Mouse (Mus musculus): ENCODE measurements around the gene Rin1. TPM values are rescaled to one million over a fixed set of nuclear protein-coding genes. Genes with fewer than 3 reads are reported as not detected.
A peak's percentile ranks its signal among the peaks of the same experiment; 100 is the strongest.

Rin1 gene
- polyA plus RNA-seq, 1 experiment, result 68.7 TPM

DNA sequence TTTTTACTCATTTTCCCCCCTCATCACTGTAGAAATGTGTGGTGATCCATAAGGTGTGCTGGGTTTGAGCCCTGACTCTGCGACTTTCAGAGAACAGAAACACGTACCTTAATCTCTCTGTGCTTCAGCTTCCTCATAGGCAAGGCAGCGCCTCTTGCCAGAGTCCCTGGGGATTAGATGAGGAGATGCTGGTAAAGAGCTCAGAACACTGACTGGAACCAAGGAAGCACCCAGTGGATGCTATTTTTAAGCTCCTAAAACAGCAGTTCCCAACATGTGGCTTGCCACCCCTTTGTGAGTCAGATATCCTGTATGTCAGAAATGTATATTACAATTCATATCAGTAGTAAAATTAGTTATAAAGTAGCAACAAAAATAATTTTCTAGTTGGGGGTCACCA, 32.1 kb upstream of the Rin1 start:
- Histone ChIP-seq H3K4me3 (ENCODE audit: insufficient read depth, low read length) (no peak overlapping the region), H3K27ac (ENCODE audit: insufficient read depth, low read length) (no peak overlapping the region)
- TF ChIP-seq POLR2A (IDR thresholded peaks at IDR 0.05; ENCODE audit: extremely low read depth, insufficient read depth, low read length) (no peak), CTCF (IDR thresholded peaks at IDR 0.05; ENCODE audit: extremely low read depth, insufficient read depth, low read length) (no peak)

GRCm38 (mm10) chr19:5021416-5021815, 28.9 kb upstream of the Rin1 start:
- no peaks in the 10 kb centered on the region for H3K4me1 ChIP-seq (ENCODE audit: control insufficient read depth, insufficient read depth, low read length)
- no peak for TF ChIP-seq POLR2A (IDR thresholded peaks at IDR 0.05; ENCODE audit: extremely low read depth, insufficient read depth, low read length)
- no peak for TF ChIP-seq CTCF (IDR thresholded peaks at IDR 0.05; ENCODE audit: extremely low read depth, insufficient read depth, low read length)
- H3K27ac ChIP-seq (ENCODE audit: insufficient read depth, low read length), result no peak overlapping the region
- H3K4me3 ChIP-seq (ENCODE audit: insufficient read depth, low read length), result no peak overlapping the region

More for the DNA sequence above, 32.1 kb upstream of the Rin1 start:
- H3K4me1 ChIP-seq (ENCODE audit: control insufficient read depth, insufficient read depth, low read length), result no peaks in the 10 kb centered on the region

GRCm38 (mm10) chr19:5023621-5024479, 26.4 kb upstream of the Rin1 start, which contains the start of gene Slc29a2:
Slc29a2 (plus strand) TSS chr19:5023860.
- Histone ChIP-seq H3K4me3 (ENCODE audit: insufficient read depth, low read length) (peak within 1 kb of the TSS; percentile 63), H3K4me1 (ENCODE audit: control insufficient read depth, insufficient read depth, low read length) (no peaks in the 10 kb centered on the region), H3K27ac (ENCODE audit: insufficient read depth, low read length) (peak within 1 kb of the TSS; percentile 75)
- TF ChIP-seq CTCF (IDR thresholded peaks at IDR 0.05; ENCODE audit: extremely low read depth, insufficient read depth, low read length) (no peak), POLR2A (IDR thresholded peaks at IDR 0.05; ENCODE audit: extremely low read depth, insufficient read depth, low read length) (peak; percentile 72; the same call in 1 of the 2 replicates)

GRCm38 (mm10) chr19:5026111-5026510, 24.2 kb upstream of the Rin1 start:
- no peak for TF ChIP-seq CTCF (IDR thresholded peaks at IDR 0.05; ENCODE audit: extremely low read depth, insufficient read depth, low read length)
- no peak for TF ChIP-seq POLR2A (IDR thresholded peaks at IDR 0.05; ENCODE audit: extremely low read depth, insufficient read depth, low read length)
- Histone ChIP-seq H3K4me3 (ENCODE audit: insufficient read depth, low read length) (no peak overlapping the region), H3K4me1 (ENCODE audit: control insufficient read depth, insufficient read depth, low read length) (no peaks in the 10 kb centered on the region), H3K27ac (ENCODE audit: insufficient read depth, low read length) (no peak overlapping the region)

- TF ChIP-seq CTCF (IDR thresholded peaks at IDR 0.05; ENCODE audit: extremely low read depth, insufficient read depth, low read length) (no peak), POLR2A (IDR thresholded peaks at IDR 0.05; ENCODE audit: extremely low read depth, insufficient read depth, low read length) (no peak)
- H3K4me3 ChIP-seq (ENCODE audit: insufficient read depth, low read length), result no peak overlapping the region
- H3K4me1 ChIP-seq (ENCODE audit: control insufficient read depth, insufficient read depth, low read length), result no peaks in the 10 kb centered on the region
- no peak overlapping the region for H3K27ac ChIP-seq (ENCODE audit: insufficient read depth, low read length)
Measured at GRCm38 (mm10) chr19:5032686-5033085, 17.6 kb upstream of the Rin1 start.

GRCm38 (mm10) chr19:5036577-5036976, 13.7 kb upstream of the Rin1 start:
- no peak for TF ChIP-seq CTCF (IDR thresholded peaks at IDR 0.05; ENCODE audit: extremely low read depth, insufficient read depth, low read length)
- no peak for TF ChIP-seq POLR2A (IDR thresholded peaks at IDR 0.05; ENCODE audit: extremely low read depth, insufficient read depth, low read length)
- H3K4me3 ChIP-seq (ENCODE audit: insufficient read depth, low read length), result no peak overlapping the region

GRCm38 (mm10) chr19:5037678-5038571, 12.4 kb upstream of the Rin1 start:
- Histone ChIP-seq H3K27ac (ENCODE audit: insufficient read depth, low read length) (no peak overlapping the region), H3K4me1 (ENCODE audit: control insufficient read depth, insufficient read depth, low read length) (no peaks in the 10 kb centered on the region), H3K4me3 (ENCODE audit: insufficient read depth, low read length) (peak overlapping the region; percentile 65)
- TF ChIP-seq CTCF (IDR thresholded peaks at IDR 0.05; ENCODE audit: extremely low read depth, insufficient read depth, low read length) (no peak), POLR2A (IDR thresholded peaks at IDR 0.05; ENCODE audit: extremely low read depth, insufficient read depth, low read length) (no peak)

More at GRCm38 (mm10) chr19:5036577-5036976, 13.7 kb upstream of the Rin1 start:
- Histone ChIP-seq H3K27ac (ENCODE audit: insufficient read depth, low read length) (no peak overlapping the region), H3K4me1 (ENCODE audit: control insufficient read depth, insufficient read depth, low read length) (no peaks in the 10 kb centered on the region)

DNA sequence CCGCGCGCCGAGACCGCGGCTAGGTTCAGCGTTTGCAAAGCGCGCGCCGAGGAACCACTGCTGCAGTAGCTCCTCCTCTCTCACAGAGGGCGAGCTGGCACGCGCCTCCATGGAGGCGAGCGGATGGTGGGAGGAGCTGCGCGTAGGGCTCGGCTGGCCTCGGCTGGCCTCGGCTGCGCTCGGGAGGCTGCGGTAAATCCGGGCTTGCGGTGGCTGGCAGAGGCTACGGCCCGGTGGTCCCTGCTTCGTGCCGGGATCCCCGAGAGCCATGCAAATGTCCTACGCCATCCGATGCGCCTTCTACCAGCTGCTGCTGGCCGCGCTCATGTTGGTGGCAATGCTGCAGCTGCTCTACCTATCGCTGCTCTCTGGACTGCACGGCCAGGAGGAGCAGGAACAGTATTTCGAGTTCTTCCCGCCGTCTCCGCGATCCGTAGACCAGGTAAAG, 11.5 kb upstream of the Rin1 start, which contains the start of the genes B4gat1 and AC124502.3:
Gene B4gat1, plus strand, starts transcription at position 118 of the 448 bp plus-strand sequence.
Gene AC124502.3, plus strand, starts transcription at position 183 of the 448 bp plus-strand sequence.
- Histone ChIP-seq H3K4me3 (ENCODE audit: insufficient read depth, low read length) (peak within 1 kb of the TSS; percentile 65), H3K27ac (ENCODE audit: insufficient read depth, low read length) (peak within 1 kb of the TSS; percentile 62), H3K4me1 (ENCODE audit: control insufficient read depth, insufficient read depth, low read length) (no peaks in the 10 kb centered on the region)
- TF ChIP-seq CTCF (IDR thresholded peaks at IDR 0.05; ENCODE audit: extremely low read depth, insufficient read depth, low read length), result no peak
- TF ChIP-seq POLR2A (IDR thresholded peaks at IDR 0.05; ENCODE audit: extremely low read depth, insufficient read depth, low read length), result peak; percentile 83

Data from cortical plate, adult 2 months (tissue).